Mouse (Mus musculus): Measurements from ENCODE around the gene Fcnb. TPM values are rescaled to one million over a fixed set of nuclear protein-coding genes. Genes with fewer than 3 reads are reported as not detected.

Fcnb gene
- polyA plus RNA-seq, 1 experiment from 2014 or later: 1.5 TPM

DNA sequence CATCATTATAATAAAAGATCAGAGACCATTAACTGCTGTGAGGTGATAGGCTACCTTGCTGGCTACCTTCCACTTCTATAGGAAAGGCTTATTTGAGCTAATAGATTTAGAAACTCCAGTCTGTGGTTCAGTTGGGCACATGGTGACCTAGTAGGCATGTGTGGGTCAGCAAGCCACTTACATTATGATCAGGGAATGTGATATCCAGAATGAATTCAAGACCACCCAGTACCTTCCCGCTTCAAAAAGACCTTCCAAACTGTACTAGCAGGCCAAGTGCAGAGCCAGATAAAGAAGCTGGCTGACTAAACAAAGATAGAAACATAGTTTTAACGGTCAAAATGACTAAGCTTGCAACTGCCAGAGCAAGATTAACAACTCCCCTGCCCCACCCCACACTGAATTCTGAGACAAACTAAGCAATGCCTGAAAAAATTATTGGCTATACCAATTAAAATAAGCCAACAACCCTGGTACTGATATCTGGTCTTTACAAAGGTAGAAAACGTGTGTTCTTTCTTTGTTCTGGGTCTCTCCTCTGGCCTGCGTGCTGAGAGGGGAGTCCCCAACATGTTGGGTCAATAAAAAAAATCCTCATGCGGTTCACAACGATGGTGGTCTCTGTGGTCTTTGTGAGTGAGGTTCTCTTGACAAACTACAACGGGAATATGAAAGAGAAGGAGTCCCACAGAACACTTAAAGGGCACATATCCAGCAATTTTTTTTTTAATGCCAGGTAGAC, 20.2 kb downstream of the Fcnb start:
- no peaks in the 10 kb centered on the region for H3K79me2 ChIP-seq (ENCODE audit: inconsistent target)
- H3K27ac ChIP-seq: no peak overlapping the region
- no peaks in the 10 kb centered on the region for H3K36me3 ChIP-seq (ENCODE audit: inconsistent target)
- H3K4me3 ChIP-seq (ENCODE audit: inconsistent target): no peak overlapping the region
- 69% methylated on average over 7 of the region's 7 CpGs for WGBS (ENCODE audit: missing documents)

DNA sequence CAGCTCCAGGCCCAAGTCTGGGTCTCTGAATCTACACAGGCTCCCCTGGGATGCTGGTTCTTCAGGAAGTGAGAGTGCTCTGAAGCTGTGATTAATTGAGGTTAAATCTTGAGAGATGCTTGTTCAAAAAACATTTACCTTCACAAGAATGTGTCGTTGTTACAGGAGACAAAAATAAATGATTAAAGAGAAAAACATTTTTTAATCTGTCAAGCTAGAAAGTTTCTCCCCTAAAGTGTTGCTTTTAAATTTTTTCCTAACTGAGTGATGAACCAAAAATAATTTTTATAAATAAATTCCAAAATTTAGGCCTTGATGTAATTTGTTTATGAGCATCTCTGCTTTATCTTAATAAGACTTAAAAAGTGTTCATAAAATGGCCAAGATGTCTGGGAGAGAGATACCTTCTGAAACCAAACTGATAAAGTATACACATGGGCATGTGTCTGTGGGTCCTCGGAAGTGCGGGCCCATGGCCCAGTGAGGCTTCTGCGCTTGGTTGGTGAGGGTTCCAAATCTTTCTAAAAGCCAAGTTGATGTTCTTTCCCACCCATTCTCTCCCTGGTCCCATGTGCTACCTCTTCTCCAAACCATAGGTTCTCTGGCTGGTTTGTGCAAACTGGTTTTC, 20.9 kb downstream of the Fcnb start:
- H3K4me3 ChIP-seq (ENCODE audit: inconsistent target): no peak overlapping the region
- WGBS (ENCODE audit: missing documents): 87% methylated on average over 4 of the region's 4 CpGs
- no peaks in the 10 kb centered on the region for H3K79me2 ChIP-seq (ENCODE audit: inconsistent target)
- no peaks in the 10 kb centered on the region for H3K36me3 ChIP-seq (ENCODE audit: inconsistent target)
- no peak overlapping the region for H3K27ac ChIP-seq

DNA sequence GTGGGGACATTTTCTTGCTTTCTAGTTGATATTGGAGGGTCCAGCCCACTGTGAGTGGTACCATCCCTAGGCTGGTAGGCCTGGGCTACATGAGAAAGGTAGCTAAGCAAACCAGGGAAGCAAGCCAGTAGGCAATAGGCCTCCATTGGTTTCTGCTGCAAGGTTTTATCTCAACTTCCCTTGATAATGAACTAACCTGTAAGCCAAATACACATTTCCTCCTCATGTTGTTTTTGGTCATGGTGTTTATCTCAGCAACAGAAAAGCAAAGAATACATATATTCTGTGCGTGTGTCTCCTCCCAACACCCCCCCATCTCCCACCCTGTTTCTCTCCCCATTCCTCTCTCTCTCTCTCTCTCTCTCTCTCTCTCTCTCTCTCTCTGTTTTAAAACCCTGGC, 24.8 kb downstream of the Fcnb start:
- Histone ChIP-seq H3K36me3 (ENCODE audit: inconsistent target) (no peaks in the 10 kb centered on the region), H3K4me3 (ENCODE audit: inconsistent target) (no peak overlapping the region), H3K27ac (no peak overlapping the region), H3K79me2 (ENCODE audit: inconsistent target) (no peaks in the 10 kb centered on the region)
- WGBS (ENCODE audit: missing documents): 100% methylated on average over 1 of the region's 1 CpGs

DNA sequence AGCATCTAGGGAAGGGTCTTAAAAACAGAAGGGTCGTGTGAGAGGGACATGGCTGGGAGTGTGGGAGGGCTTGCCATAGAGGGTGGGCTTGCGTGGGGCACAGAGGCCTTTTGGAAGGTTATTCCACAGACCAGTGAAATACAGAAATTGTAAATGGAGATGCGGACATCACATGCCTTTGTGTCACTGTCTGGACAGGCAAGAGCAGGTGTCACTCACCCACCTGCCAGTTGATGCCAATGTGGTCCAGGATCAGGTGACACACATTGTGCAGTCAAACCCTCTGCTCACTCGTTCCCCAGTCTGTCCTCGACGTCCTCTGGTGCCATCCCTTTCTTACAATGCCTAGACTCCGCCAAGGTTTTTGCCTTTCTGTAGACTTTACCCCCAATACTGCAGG, 37.6 kb downstream of the Fcnb start:
- no peaks in the 10 kb centered on the region for H3K79me2 ChIP-seq (ENCODE audit: inconsistent target)
- 84% methylated on average over 7 of the region's 7 CpGs for WGBS (ENCODE audit: missing documents)
- no peak overlapping the region for H3K27ac ChIP-seq
- no peak overlapping the region for H3K4me3 ChIP-seq (ENCODE audit: inconsistent target)
- no peaks in the 10 kb centered on the region for H3K36me3 ChIP-seq (ENCODE audit: inconsistent target)

DNA sequence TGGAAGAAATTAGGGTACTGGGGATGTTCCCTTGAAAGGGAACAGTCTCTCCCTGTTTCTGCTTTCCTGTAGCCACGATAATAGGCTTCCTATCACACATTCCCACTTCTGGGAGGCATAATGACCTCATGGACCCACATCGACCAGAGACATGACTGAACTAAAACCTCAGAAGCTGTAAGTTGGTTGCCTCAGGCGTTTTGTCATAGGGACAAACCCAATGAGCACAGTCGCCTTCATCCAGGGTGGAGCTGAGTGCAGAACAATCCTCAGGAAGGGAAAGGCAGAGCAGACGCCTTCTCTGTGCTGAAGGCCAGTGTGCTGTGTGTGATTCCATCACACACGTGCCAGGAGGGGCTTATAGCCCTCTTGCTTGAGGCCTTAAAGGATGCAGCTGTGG, 38.4 kb downstream of the Fcnb start:
- 84% methylated on average over 6 of the region's 6 CpGs for WGBS (ENCODE audit: missing documents)
- Histone ChIP-seq H3K4me3 (ENCODE audit: inconsistent target) (no peak overlapping the region), H3K79me2 (ENCODE audit: inconsistent target) (no peaks in the 10 kb centered on the region), H3K36me3 (ENCODE audit: inconsistent target) (no peaks in the 10 kb centered on the region), H3K27ac (no peak overlapping the region)

DNA sequence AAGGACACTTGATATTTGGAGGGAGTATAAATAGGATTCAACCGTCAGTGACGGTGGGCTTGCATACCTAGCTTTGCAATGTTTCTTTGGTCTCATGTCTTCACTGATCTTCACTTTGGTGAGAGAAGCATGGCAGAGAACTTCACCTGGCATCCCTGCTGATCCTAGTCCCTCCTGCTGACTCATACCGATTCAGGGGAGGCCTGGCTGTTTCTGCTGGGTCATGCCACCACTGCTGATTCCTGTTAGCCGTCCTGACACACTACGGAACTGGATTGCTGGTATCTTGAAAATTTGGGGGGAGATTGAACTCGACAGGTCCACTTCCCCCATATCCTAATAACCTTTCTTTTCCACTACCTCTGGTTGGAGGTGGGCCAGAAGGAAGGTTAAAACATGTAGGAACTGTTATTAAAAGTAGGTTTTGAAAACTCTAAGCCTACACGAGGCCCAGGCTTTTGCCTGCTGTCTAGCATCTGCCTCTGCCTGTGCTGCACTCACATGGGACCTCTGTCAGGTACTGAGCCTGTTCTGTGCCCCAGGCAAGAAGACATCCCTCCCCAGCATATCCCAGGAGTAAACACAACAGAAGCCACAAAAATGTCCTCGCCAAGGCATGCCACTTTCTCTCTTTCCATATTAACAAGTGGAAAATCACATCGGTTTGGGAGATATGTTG, 39.6 kb downstream of the Fcnb start:
- Histone ChIP-seq H3K79me2 (ENCODE audit: inconsistent target) (no peaks in the 10 kb centered on the region), H3K4me3 (ENCODE audit: inconsistent target) (no peak overlapping the region), H3K27ac (no peak overlapping the region), H3K36me3 (ENCODE audit: inconsistent target) (no peaks in the 10 kb centered on the region)
- WGBS (ENCODE audit: missing documents): 83% methylated on average over 9 of the region's 9 CpGs

DNA sequence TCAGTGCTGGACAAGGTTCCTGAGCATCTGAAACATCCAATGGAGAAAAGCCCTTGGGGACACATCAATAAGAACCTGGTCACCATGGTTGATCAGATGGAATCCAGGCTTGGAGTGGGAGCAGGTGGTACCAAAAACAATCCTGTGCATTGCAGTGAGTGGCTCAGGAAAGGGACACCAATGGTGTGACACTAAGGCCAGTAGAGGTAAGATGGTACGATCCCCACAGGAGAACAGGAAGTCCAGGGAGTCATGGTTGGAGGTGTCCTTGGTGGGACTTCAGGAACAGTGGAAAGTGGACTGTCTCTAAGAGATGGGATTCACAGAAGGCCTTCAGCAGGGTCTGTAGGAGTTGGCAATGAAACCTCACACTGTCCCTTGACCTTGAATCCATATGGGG, 44.2 kb downstream of the Fcnb start:
- Histone ChIP-seq H3K4me3 (ENCODE audit: inconsistent target) (no peak overlapping the region), H3K79me2 (ENCODE audit: inconsistent target) (no peaks in the 10 kb centered on the region), H3K27ac (no peak overlapping the region), H3K36me3 (ENCODE audit: inconsistent target) (no peaks in the 10 kb centered on the region)
- 81% methylated on average over 1 of the region's 1 CpGs for WGBS (ENCODE audit: missing documents)

DNA sequence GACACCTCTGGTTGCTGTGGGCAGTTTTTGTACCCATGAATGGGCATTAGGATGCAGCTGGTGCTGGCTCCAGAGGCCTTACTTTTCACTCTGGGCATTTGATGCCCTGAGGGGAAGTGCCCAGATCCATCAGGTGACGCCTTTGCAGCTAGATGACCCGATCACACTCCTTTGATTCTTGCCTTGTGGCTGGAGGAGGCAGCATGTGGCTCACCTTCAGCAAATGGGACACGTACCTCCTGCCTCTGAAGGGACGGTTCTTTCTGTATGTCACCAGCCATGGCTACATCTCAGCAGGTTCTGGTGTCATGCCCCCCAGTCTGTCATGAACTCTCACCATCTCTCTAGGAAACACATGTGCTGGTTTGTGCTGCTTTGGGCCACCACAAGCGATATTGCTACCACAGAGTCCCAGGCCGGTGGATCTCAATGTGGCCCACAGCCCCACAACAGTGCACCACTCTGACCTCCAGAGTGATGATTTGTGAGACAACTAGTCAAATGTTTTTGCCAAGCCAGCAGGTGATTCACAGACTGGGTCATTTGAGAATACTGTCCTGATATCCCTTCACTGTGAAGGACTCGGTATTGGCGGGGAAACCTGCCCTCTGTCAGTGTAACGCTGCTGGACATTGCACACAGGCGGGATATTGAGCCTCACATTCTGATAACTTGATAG, 44.9 kb downstream of the Fcnb start:
- WGBS (ENCODE audit: missing documents): 93% methylated on average over 10 of the region's 10 CpGs
- no peaks in the 10 kb centered on the region for H3K36me3 ChIP-seq (ENCODE audit: inconsistent target)
- H3K4me3 ChIP-seq (ENCODE audit: inconsistent target): no peak overlapping the region
- H3K27ac ChIP-seq: no peak overlapping the region
- H3K79me2 ChIP-seq (ENCODE audit: inconsistent target): no peaks in the 10 kb centered on the region

DNA sequence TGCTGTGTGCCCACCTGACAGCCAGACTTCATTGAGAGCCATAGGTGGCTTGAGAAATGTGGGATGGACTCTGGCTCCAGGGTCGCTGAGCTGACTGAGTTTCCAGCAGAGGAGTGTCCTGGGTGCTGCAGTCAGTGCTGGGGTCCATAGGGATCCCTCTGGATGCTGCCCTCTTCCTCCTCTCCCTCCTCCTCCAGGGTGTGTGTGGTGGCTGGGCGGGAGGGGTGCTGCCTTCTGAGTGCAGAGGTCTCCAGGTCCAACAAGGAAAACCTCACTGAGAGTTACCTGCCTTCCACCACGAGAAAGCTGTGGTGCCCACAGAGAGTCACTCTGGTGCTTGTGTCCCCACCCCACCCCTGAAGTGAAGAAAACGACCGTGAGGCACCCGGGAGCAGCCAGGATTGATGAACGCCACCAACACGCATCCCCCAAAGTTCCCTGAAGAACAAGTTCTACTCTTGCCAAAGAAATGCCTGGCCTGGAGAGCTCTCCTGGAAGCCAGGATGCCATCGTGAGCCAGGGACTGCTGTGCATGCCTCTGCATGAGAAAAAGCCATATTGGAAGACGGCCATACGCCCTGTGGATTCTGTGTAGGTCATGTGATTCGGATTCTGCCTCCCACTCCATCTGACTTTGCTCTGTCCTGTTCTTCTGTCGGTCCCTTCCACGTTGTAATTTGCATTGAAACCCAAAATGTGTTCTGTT, 46.1 kb downstream of the Fcnb start:
- no peaks in the 10 kb centered on the region for H3K79me2 ChIP-seq (ENCODE audit: inconsistent target)
- no peak overlapping the region for H3K4me3 ChIP-seq (ENCODE audit: inconsistent target)
- H3K36me3 ChIP-seq (ENCODE audit: inconsistent target): no peaks in the 10 kb centered on the region
- WGBS (ENCODE audit: missing documents): 85% methylated on average over 13 of the region's 14 CpGs
- no peak overlapping the region for H3K27ac ChIP-seq

DNA sequence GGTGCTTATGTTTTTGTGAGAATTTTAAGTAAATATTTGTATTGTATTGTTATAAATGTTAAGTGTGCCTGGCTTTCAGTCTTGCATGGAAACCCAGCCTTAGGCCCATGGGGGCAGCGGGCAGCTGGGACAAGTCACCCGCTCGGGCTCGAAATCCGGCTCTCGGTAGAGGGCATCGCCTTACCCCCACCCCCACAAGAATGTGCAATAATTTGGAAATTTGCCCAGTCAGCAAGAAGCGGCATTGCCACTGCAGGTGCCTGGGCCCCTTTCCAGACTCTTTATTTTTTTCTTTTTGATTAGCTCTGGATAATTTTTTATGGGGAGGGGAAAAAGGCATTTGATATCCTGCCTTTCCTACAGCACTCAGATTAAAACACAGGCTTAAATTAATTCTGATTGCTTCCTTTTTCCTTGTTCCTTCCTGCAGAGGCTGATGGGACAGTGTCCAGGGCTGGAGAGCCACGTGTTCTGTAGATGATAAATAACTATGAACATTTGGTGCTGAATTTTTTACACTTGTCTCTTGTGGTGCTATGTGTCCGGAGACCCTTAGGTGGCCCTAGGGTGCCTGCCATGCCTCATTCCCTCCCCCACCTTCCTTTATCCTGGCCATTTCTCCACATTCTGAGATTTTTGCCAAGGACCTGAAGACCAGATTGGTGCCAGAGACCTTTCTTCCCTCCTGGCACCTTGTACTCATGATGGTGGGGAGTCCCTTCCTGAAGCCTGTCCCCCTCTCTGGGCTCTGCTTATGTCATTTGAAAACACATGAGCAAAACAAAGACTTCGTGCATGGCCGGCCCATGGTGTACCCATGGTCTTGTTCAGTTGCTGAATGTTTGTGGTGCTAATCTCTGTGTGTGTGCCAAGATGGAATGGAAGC, 46.9 kb downstream of the Fcnb start:
- 84% methylated on average over 12 of the region's 12 CpGs for WGBS (ENCODE audit: missing documents)
- Histone ChIP-seq H3K4me3 (ENCODE audit: inconsistent target) (no peak overlapping the region), H3K36me3 (ENCODE audit: inconsistent target) (no peaks in the 10 kb centered on the region), H3K27ac (no peak overlapping the region), H3K79me2 (ENCODE audit: inconsistent target) (no peaks in the 10 kb centered on the region)

DNA sequence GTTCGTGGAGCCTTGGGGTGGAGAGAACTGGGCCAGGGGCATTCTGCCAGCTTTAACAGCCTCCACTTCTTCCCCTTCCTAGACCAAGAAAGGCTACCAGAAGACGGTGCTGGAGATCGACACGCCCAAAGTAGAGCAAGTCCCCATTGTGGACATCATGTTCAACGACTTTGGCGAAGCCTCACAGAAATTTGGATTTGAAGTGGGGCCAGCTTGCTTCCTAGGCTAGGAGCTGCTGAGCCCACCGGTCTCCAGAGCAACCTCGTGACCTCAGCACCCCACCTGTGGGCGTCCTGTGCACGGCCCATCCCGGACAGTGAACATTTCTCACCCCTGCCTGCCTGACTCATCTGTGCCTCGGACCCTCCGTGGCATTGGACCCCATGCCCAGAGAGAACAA, 47.9 kb downstream of the Fcnb start:
- no peak overlapping the region for H3K4me3 ChIP-seq (ENCODE audit: inconsistent target)
- 86% methylated on average over 13 of the region's 13 CpGs for whole genome bisulfite sequencing (ENCODE audit: missing documents)
- no peaks in the 10 kb centered on the region for H3K79me2 ChIP-seq (ENCODE audit: inconsistent target)
- H3K36me3 ChIP-seq (ENCODE audit: inconsistent target): no peaks in the 10 kb centered on the region
- H3K27ac ChIP-seq: no peak overlapping the region

DNA sequence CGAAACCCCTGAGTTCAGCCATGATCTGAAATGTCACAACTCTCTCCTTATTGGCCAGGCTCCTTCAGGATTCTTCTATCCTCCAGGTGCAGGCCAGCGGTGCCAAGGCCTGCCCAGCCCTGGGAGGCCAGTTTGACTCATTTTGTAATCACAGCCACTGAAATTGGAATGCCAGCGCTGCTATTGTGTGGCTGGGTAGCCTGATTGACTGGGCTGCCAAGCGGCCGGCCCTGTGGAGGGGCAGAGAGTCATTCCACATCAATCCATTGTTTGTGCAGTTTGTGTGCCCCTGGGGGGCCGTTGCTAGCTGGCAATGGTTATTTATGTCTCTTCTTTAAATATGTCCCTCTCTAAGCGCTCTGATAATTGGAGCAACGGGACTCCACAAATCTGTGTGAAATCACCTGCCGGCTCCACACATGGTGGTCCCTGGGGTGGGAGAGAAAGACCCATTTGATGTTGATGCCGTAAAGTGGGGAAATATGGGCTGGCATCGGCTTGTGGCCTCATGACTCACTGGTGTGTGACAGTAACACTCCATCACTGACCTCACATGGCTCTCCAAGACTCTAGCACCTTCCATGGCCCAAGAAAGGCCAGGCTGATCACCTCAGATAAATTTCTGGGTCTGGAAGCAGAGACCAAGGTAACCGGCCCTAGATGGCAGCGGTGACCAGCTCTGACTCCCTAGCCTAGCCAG, 50.5 kb downstream of the Fcnb start:
- H3K79me2 ChIP-seq (ENCODE audit: inconsistent target): no peaks in the 10 kb centered on the region
- H3K27ac ChIP-seq: no peak overlapping the region
- H3K36me3 ChIP-seq (ENCODE audit: inconsistent target): no peaks in the 10 kb centered on the region
- no peak overlapping the region for H3K4me3 ChIP-seq (ENCODE audit: inconsistent target)
- 90% methylated on average over 13 of the region's 13 CpGs for WGBS (ENCODE audit: missing documents)

DNA sequence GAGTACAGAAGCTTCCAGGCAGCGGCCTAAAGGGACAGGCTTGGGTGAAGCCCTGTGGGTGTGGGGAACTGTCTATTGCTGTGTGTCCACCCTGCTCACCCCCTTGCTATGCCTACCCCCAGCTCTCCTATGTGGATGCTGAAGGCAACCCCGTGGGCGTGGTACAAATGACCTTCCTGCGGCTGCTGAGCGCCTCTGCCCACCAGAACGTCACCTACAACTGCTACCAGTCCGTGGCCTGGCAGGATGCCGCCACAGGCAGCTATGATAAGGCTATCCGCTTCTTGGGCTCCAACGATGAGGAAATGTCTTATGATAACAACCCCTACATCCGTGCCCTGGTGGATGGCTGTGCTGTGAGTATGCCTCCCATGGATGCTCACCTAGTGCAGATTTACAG, 52.2 kb downstream of the Fcnb start:
- no peak overlapping the region for H3K4me3 ChIP-seq (ENCODE audit: inconsistent target)

More for the DNA sequence above, 52.2 kb downstream of the Fcnb start:
- Histone ChIP-seq H3K27ac (no peak overlapping the region), H3K79me2 (ENCODE audit: inconsistent target) (no peaks in the 10 kb centered on the region), H3K36me3 (ENCODE audit: inconsistent target) (no peaks in the 10 kb centered on the region)
- WGBS (ENCODE audit: missing documents): 95% methylated on average over 11 of the region's 11 CpGs
